Mouse (Mus musculus) lung, postnatal 36 days (tissue): ENCODE results near the gene Olfr1177-ps.

Experiments used
- DNase-seq: peaks from one replicate; pipeline ENCODE4 v3.0.0; 2022; ENCODE audit warnings: mixed read lengths

The Olfr1177-ps gene

GRCm38 (mm10) chr2:88346392-88346791, at the start of gene Olfr1177-ps:
Olfr1177-ps (minus strand) TSS chr2:88346492.
- no peak for DNase-seq

GRCm38 (mm10) chr2:88386762-88387161, 40.5 kb upstream of the Olfr1177-ps start, which contains the start of gene Olfr1178:
Olfr1178 (plus strand) TSS chr2:88387062.
- no peak for DNase-seq

GRCm38 (mm10) chr2:88356304-88356703, 10.0 kb upstream of the Olfr1177-ps start:
- no peak for DNase-seq

DNA sequence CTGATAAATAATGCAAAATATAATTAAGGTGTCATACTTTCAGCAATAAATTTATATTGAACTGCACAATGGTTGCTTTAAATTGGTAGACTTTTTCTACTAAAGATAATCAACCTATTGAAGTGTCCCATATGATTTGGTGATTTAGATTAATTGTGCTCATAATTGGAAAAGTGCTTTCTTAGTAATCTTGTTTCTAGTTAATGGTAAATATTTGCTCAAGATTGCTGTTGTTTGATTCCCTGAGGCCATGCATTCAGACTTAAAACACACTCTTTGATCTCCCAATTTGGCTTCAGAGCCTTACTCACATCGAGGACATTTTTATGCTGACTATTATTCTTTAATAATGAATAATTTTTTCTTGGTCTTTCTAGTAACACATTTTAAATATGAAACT, 9.9 kb downstream of the Olfr1177-ps start, which contains the start of gene Olfr1176:
Olfr1176 (plus strand) TSS at position 301 of the 400 bp plus-strand sequence.
- no peak for DNase-seq

DNA sequence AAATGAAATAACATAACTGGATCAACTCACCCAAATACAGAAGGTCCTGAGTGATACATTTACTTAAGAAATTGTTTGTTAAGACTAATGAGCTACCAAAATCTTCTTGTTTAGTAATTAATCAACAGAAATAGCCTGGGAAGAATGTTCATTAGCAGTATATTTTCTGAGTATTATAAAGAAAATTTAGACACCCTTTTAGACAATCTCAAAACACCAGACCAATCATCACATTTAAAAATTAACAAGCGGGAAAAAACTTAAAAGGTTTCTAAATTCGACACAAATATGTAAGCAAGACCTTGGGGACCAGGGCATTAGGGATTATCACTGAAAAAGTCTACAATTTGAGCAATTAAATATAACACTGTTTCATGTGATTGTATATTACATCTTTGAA, 19.2 kb downstream of the Olfr1177-ps start, which contains the start of gene Olfr1175-ps:
Olfr1175-ps (minus strand) TSS at position 101 of the 400 bp plus-strand sequence.
- DNase-seq, result no peak

DNA sequence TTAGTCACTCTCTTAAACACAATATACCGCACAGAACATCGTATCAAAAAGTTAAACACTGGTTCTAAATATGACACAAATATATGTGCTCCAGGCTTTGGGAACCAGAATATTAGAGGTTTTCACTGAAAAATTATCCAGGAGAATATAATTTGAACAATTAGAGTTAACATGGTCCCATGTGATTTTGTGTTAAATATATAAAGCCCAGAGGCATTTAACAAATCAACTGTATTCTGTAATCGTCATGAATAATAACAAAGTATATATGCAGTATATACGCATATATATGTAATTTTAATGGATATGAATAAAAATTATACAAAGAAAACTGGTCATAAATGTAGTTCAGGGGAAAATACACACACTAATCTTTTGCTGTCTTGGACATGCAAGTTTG, 31.3 kb downstream of the Olfr1177-ps start, which contains the start of gene Olfr1174-ps:
Olfr1174-ps (minus strand) TSS at position 101 of the 400 bp plus-strand sequence.
- no peak for DNase-seq
